Mouse (Mus musculus): ENCODE results near the gene Aamp.

DNA sequence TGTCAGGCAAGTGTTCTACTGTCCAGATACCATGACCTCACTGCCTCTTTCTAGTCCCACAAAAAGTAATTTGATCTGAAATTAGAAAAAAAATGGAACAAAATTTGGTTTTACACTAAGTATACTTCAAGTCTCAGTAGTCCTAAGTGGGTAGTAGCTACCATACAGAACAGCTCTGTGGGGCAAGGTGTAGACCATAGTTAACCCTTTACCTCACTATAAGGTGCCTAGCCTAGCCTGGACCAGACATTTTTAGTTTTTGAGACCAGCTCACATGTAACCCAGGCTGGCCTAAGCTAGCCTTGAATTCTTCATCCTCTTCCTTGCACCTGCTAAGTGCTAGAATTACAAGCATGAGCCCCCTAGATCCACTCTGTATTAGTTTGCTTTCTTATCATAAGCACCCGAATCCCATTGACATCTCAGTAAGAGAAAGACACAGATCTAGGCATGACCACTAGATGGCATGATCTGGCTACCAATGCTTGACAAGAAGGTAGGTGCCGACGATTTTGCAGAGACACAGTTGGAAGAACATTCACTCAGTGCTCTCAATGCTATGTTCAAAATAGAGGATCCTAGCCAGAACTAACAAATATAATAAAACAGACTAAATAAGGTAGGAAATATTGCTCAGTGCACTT, 28.6 kb upstream of the Aamp start:
- TF ChIP-seq CTCF (IDR thresholded peaks at IDR 0.05; ENCODE audit: low read depth, low read length) (peak; percentile 88), GATA1 (IDR thresholded peaks at IDR 0.05; ENCODE audit: borderline replicate concordance, low read length) (no peak), POLR2AphosphoS5 (IDR thresholded peaks at IDR 0.05; ENCODE audit: insufficient replicate concordance, low read depth, low read length) (no peak)

All from G1E (cell line).